Mouse (Mus musculus): ENCODE measurements around the gene Sycp2.

DNA sequence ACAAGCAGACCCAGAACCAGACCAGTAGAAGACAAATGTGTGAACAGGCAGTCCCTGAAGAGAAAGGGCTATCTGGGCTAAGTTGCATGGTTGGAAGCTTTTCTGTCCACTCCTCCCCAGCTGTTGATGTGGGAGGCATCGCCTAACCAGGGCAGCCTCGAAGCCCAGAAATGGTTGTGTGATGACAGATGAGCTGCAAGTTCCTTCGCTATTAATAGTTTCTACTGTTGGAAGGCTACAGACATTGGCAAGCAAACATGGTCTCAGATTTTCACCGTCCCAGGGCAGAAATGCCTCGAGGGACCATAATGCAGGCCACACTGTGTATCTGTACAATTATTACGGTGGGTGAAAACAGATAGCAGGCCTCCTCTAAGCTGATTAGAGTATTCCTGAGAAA is 5.1 kb upstream of the Sycp2 start:
- TF ChIP-seq TCF12 (IDR thresholded peaks at IDR 0.05; ENCODE audit: insufficient read depth, poor library complexity, severe bottlenecking) (no peak), REST (IDR thresholded peaks at IDR 0.05; ENCODE audit: insufficient read depth, insufficient read length) (no peak), POLR2A (IDR thresholded peaks at IDR 0.05; ENCODE audit: insufficient read length, low read depth) (no peak), MAX (IDR thresholded peaks at IDR 0.05; ENCODE audit: low read depth) (no peak), E2F4 (IDR thresholded peaks at IDR 0.05; ENCODE audit: insufficient read depth) (no peak)
